Mouse (Mus musculus) midbrain, embryonic 11.5 days (tissue): ENCODE measurements around the gene Cntfr. TPM values are rescaled to one million over a fixed set of nuclear protein-coding genes. Genes with fewer than 3 reads are reported as not detected.

Experiments used
- ATAC-seq: fragments of 200-750 bp; cut with Nextera tagmentation; 2 replicates; pipeline ENCODE4 v1.8.0; 2017; ENCODE audit warnings: moderate TSS enrichment, moderate library complexity; ENCODE audit not compliant: low FRiP score
- DNase-seq: peaks from one replicate; pipeline ENCODE4 v3.0.0; 2015; ENCODE audit warnings: low spot score; ENCODE audit errors: missing footprints
- H3K27ac ChIP-seq: fragments of 300-500 bp; sonication (generic); 2 replicates; pipeline ENCODE4 v1.5.1; 2014; ENCODE audit warnings: low read depth, low read length
- H3K27me3 ChIP-seq: fragments of 300-500 bp; sonication (generic); 2 replicates; pipeline ENCODE4 v1.6.1; 2014; ENCODE audit warnings: mild to moderate bottlenecking, low read length, moderate library complexity, mixed read lengths; ENCODE audit not compliant: control insufficient read depth, insufficient read depth
- H3K36me3 ChIP-seq: fragments of 300-500 bp; sonication (generic); 2 replicates; pipeline ENCODE4 v1.6.1; 2014; ENCODE audit warnings: mild to moderate bottlenecking, low read length, moderate library complexity, mixed read lengths; ENCODE audit not compliant: control insufficient read depth, insufficient read depth
- H3K4me1 ChIP-seq: fragments of 300-500 bp; sonication (generic); 2 replicates; pipeline ENCODE4 v1.6.1; 2014; ENCODE audit warnings: low read length; ENCODE audit not compliant: control insufficient read depth, insufficient read depth
- H3K4me2 ChIP-seq: fragments of 300-500 bp; sonication (generic); 2 replicates; pipeline ENCODE4 v1.6.1; 2014; ENCODE audit warnings: mild to moderate bottlenecking, moderate library complexity
- H3K4me3 ChIP-seq: fragments of 300-500 bp; sonication (generic); 2 replicates; pipeline ENCODE4 v1.5.1; 2014; ENCODE audit warnings: low read depth, low read length
- H3K9ac ChIP-seq: fragments of 300-500 bp; sonication (generic); 2 replicates; pipeline ENCODE4 v1.6.1; 2014; ENCODE audit warnings: low read length
- H3K9me3 ChIP-seq: fragments of 300-500 bp; sonication (generic); 2 replicates; pipeline ENCODE4 v1.6.1; 2016; ENCODE audit warnings: low read length; ENCODE audit not compliant: control insufficient read depth
- WGBS: fragments of 180-500 bp; shearing (Covaris S2); extraction: QIAGEN DNeasy Blood & Tissue Kit; methylation state at CpG from one replicate; pipeline ENCODE4 v1.1.7; 2014; 5-methylcytosine and 5-hydroxymethylcytosine counted together
- polyA plus RNA-seq: library from polyadenylated mRNA; unstranded; fragments of >200 nt; fragmentation: Nextera tagmentation; extraction: Ambion mirVana; gene quantifications from 2 replicates; pipeline ENCODE4 v1.2.1, GENCODE M21; 2014

Gene Cntfr
- polyA plus RNA-seq, 1 experiment from 2014 or later = 33.8 TPM

DNA sequence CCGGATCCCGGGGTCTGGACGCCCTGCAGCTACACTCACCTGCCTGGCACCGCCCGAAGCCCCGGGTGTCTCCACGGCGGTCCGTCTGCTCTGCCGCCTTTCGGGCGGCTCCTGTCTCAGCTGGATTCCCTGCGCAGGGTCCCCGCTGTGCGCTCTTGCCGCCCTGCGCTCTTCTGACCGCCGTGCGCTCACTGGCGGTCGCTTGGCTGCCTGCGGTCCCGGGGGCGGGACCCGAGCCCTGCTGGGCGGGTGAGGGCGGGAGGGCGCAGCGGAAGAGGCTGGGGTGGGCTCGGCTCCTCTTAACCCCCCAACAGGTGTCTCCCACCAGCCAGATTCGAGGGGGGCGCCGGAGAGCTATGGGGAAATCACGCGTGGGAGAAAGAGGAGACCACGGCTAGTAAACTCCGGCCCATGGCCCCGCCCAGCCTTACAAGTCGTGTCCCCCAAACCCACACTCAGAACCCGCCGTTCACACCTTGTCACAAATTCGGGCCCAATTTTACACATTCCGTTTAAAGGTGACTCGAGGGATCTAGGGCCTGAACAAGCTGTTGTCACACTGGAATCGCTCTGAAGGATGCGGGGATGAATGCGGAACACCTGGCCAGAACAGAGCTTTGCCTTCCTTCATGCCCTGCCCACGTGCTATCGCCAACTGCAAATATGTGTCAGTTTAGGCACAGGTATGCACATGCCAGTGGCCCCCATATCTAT lies 34.3 kb upstream of the Cntfr start, which contains the start of gene Arid3c:
Gene Arid3c, minus strand, starts transcription at position 91 of the 714 bp plus-strand sequence.
- Histone ChIP-seq H3K4me2 (peak within 1 kb of the TSS; percentile 45), H3K27ac (no peak within 1 kb of the TSS), H3K4me1 (no peaks in the 10 kb centered on the region), H3K36me3 (0 out of 2 replicates have a peak, but pooled peaks cover 2% of the 10 kb centered on the region), H3K4me3 (peak within 1 kb of the TSS; percentile 24), H3K27me3 (peaks cover 64% of the 10 kb centered on the region), H3K9ac (no peak within 1 kb of the TSS), H3K9me3 (no peaks in the 10 kb centered on the region)
- 2% methylated on average over 49 of the region's 50 CpGs for WGBS
- DNase-seq = peak; percentile 93
- no peak for ATAC-seq

DNA sequence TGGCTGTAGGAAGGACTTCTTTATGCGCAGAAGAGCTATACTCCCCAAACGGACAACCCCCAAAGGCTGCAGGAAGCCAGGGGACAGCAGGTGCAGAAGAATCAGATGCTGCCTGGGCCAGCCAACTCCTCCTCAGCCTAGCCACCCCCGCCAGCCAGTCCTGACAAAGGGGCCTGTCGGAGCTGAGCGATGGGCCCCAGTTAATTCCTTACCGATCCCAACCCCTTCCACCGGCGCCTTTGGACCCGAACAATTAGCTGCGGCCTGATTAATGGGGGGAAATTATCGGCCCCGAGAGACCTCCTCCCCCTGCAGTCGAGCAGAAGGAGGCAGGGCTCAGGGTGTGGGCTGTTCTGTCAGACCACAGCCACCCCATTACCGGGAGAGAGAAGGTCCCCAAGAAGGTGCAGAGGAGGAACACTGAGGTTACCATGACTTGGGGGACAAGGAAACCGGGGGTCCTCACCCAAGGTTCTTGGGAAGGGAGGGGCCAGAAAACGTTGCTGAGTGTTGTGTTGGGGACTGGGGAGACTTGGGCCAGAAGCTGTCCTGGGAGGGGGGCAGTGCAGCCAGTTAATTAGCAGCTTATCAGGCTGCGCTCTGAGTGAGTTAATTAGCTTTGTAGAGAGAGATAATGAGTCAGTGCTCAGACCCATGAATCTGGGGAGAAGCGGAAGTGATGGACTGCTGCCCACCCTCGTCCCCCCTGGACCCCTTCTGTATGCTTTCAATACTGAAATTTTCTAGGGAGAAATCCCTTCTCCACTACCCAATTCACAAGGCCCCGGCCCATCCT lies 30.1 kb upstream of the Cntfr start:
- 13% methylated on average over 20 of the region's 20 CpGs for WGBS
- H3K4me2 ChIP-seq = peak overlapping the region; percentile 18; the same call in 1 of the 2 replicates
- no peak overlapping the region for H3K4me3 ChIP-seq
- no peaks in the 10 kb centered on the region for H3K9me3 ChIP-seq
- H3K27ac ChIP-seq = no peak overlapping the region
- H3K4me1 ChIP-seq = peaks cover 10% of the 10 kb centered on the region
- DNase-seq = no peak
- no peak for ATAC-seq
- H3K36me3 ChIP-seq = no peaks in the 10 kb centered on the region
- no peak overlapping the region for H3K9ac ChIP-seq
- peaks cover 78% of the 10 kb centered on the region for H3K27me3 ChIP-seq

GRCm38 (mm10) chr4:41722918-41723351 lies 26.0 kb upstream of the Cntfr start, which contains the start of gene Dctn3:
Gene Dctn3, minus strand, starts transcription at chr4:41723170.
- Histone ChIP-seq H3K4me3 (peak within 1 kb of the TSS; percentile 77), H3K4me2 (peak within 1 kb of the TSS; percentile 89), H3K27me3 (peaks cover 41% of the 10 kb centered on the region), H3K9me3 (no peaks in the 10 kb centered on the region), H3K4me1 (peaks cover 14% of the 10 kb centered on the region), H3K27ac (no peak within 1 kb of the TSS), H3K36me3 (peaks cover 8% of the 10 kb centered on the region; the same call in 1 of the 2 replicates), H3K9ac (peak within 1 kb of the TSS; percentile 79)
- DNase-seq (peak; percentile 97), ATAC-seq (peak; percentile 96)
- under 1% methylated on average over 27 of the region's 27 CpGs for WGBS

DNA sequence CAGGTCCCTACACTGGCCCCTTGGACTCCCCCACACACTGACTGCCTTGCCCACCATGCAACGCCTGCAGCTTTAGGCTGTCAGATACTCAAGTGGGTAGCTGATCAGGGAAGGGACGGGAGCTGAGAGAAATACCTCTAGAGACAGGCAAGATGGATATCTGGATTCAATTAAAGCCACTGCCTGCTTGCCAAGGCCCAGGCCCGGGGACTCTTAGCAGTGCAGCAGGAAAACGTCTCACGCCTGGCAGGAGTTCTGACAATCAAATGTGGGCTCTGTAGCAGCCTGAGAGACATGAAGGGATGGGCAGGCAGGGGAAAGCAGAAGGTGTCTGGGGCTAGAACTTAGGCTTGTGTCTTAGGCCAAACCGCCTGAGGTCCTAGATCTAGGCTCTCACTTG lies 19.9 kb upstream of the Cntfr start:
- H3K36me3 ChIP-seq = peaks cover 11% of the 10 kb centered on the region; the same call in 1 of the 2 replicates
- H3K4me1 ChIP-seq = peaks cover 19% of the 10 kb centered on the region
- 75% methylated on average over 6 of the region's 6 CpGs for WGBS
- ATAC-seq (no peak), DNase-seq (peak; percentile 77)
- H3K4me2 ChIP-seq = no peak overlapping the region
- no peak overlapping the region for H3K4me3 ChIP-seq
- no peaks in the 10 kb centered on the region for H3K9me3 ChIP-seq
- H3K27ac ChIP-seq = no peak overlapping the region
- no peak overlapping the region for H3K9ac ChIP-seq
- no peaks in the 10 kb centered on the region for H3K27me3 ChIP-seq

GRCm38 (mm10) chr4:41715596-41715995 lies 18.7 kb upstream of the Cntfr start:
- Histone ChIP-seq H3K36me3 (peaks cover 11% of the 10 kb centered on the region; the same call in 1 of the 2 replicates), H3K27ac (no peak overlapping the region), H3K4me3 (no peak overlapping the region), H3K4me2 (no peak overlapping the region), H3K27me3 (no peaks in the 10 kb centered on the region), H3K4me1 (peaks cover 22% of the 10 kb centered on the region), H3K9me3 (no peaks in the 10 kb centered on the region), H3K9ac (no peak overlapping the region)
- WGBS = 88% methylated on average over 5 of the region's 5 CpGs
- DNase-seq = peak; percentile 85
- no peak for ATAC-seq

DNA sequence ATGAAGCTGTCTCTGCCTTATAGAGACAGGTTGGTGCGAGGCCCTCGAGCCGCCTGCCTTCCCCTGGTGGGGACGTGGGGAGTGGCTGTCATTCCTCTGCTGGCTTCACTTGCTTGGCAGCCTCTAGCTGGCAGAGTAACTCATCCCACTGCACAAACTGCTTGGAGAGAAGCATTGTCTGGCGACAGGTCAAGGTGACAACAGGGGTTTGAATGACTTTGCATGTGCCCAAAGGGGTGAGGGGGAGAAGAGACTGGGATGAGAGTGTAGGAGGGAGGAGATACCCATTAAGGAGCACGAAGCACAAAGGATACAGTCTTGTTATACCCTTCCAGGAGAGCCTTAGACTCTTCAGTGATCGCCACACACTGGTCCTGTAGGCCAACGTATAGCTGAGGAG lies 18.2 kb upstream of the Cntfr start:
- no peak overlapping the region for H3K4me3 ChIP-seq
- no peak overlapping the region for H3K27ac ChIP-seq
- H3K9ac ChIP-seq = no peak overlapping the region
- peaks cover 11% of the 10 kb centered on the region; the same call in 1 of the 2 replicates for H3K36me3 ChIP-seq
- WGBS = 81% methylated on average over 8 of the region's 8 CpGs
- DNase-seq (peak; percentile 82), ATAC-seq (no peak)
- H3K9me3 ChIP-seq = no peaks in the 10 kb centered on the region
- H3K4me2 ChIP-seq = no peak overlapping the region
- H3K27me3 ChIP-seq = no peaks in the 10 kb centered on the region
- peaks cover 22% of the 10 kb centered on the region for H3K4me1 ChIP-seq

- WGBS = 12% methylated on average over 8 of the region's 8 CpGs
- H3K27ac ChIP-seq = no peak overlapping the region
- H3K4me2 ChIP-seq = peak overlapping the region; percentile 85
- H3K36me3 ChIP-seq = peaks cover 8% of the 10 kb centered on the region; the same call in 1 of the 2 replicates
- DNase-seq (peak; percentile 94), ATAC-seq (no peak)
- H3K4me3 ChIP-seq = no peak overlapping the region; the same call in 1 of the 2 replicates
- no peak overlapping the region for H3K9ac ChIP-seq
- no peaks in the 10 kb centered on the region for H3K27me3 ChIP-seq
- H3K9me3 ChIP-seq = no peaks in the 10 kb centered on the region
- peaks cover 22% of the 10 kb centered on the region for H3K4me1 ChIP-seq
These were observed 17.4 kb upstream of the Cntfr start for GRCm38 (mm10) chr4:41714276-41714675.

DNA sequence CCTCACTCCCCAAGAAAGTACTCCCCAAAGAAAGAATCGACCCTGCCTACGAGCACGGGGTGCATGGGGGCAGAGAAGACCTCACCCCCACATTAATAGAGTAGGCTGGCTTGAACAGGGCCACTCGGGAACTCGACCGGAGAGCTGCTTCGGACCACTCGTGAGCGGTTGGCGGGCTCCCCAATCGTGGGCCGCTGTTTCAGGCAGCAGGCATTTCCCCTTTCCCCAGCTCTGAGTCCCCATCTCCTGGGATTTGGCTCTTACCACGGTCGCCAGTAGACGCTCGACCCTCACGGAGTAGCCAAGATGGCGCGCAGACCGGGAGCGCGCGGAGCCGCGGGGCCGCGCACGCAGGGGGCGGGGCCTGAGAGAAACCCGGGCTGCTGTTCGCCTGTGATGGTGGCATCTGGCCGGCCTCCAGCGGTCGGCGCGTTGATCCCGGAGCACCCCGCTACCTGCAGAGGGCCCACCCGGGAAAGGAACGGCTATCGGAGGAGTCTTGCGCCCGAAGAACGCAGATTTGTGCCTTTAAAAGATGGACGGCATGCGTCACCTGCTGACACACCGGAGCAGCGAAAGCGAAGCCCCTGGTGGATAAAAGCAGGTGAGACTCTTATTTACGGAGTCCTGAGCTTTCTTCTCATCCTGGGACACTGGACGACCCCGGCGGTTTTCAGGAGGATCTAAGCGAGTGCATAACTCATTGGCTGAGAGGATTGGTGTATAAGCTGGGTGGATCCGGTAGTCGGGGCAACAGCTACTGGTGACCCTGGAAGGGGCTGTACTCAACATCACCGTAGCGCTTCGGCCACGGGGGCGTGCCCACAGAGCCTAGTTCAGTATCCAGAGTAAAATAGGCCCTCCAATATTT lies 16.5 kb upstream of the Cntfr start, which contains the start of gene Rpp25l:
Gene Rpp25l, minus strand, starts transcription at position 338 of the 871 bp plus-strand sequence.
- WGBS = under 1% methylated on average over 61 of the region's 61 CpGs
- peak; percentile 100 for DNase-seq
- Histone ChIP-seq H3K4me3 (peak within 1 kb of the TSS; percentile 84), H3K27ac (peak within 1 kb of the TSS; percentile 40; the same call in 1 of the 2 replicates), H3K9me3 (no peaks in the 10 kb centered on the region), H3K9ac (peak within 1 kb of the TSS; percentile 97), H3K4me1 (peaks cover 22% of the 10 kb centered on the region), H3K27me3 (no peaks in the 10 kb centered on the region), H3K4me2 (peak within 1 kb of the TSS; percentile 85), H3K36me3 (0 out of 2 replicates have a peak, but pooled peaks cover 3% of the 10 kb centered on the region)
- ATAC-seq = peak; percentile 82
